Mouse (Mus musculus) bone marrow macrophage, adult 2 months (primary cell): ENCODE results near the gene Brd3. TPM values are rescaled to one million over a fixed set of nuclear protein-coding genes. Genes with fewer than 3 reads are reported as not detected.
A peak's percentile ranks its signal among the peaks of the same experiment; 100 is the strongest.

Experiments used
- H3K27ac ChIP-seq: 2 replicates; pipeline ENCODE4 v1.5.1; 2012; ENCODE audit warnings: low read depth, low read length; ENCODE audit not compliant: insufficient read depth
- H3K4me1 ChIP-seq: 2 replicates; pipeline ENCODE4 v1.6.1; 2012; ENCODE audit warnings: low read length; ENCODE audit not compliant: control insufficient read depth, insufficient read depth
- H3K4me3 ChIP-seq: 2 replicates; pipeline ENCODE4 v1.5.1; 2012; ENCODE audit warnings: mild to moderate bottlenecking, low read length, moderate library complexity; ENCODE audit not compliant: insufficient read depth
- CTCF ChIP-seq: IDR thresholded peaks from 2 replicates; pipeline ENCODE4 v1.5.1; 2012; ENCODE audit warnings: low read depth, mild to moderate bottlenecking, low read length, moderate library complexity
- POLR2A ChIP-seq: IDR thresholded peaks from 2 replicates; pipeline ENCODE4 v1.6.1; 2012; ENCODE audit warnings: mild to moderate bottlenecking, low read depth, low read length, borderline replicate concordance
- polyA plus RNA-seq: library from polyadenylated mRNA; stranded (reverse); fragments of >200 nt; gene quantifications from 2 replicates; pipeline ENCODE4 v1.2.4, GENCODE M21; 2012; ENCODE audit not compliant: missing spikeins, insufficient read depth, insufficient read length

Gene Brd3
- polyA plus RNA-seq, 1 experiment: 29.1 TPM

GRCm38 (mm10) chr2:27406928-27407327 is 100.5 kb downstream of the Brd3 start:
- H3K27ac ChIP-seq: no peak overlapping the region
- H3K4me1 ChIP-seq: peaks cover 38% of the 10 kb centered on the region
- no peak overlapping the region for H3K4me3 ChIP-seq
- TF ChIP-seq CTCF (no peak), POLR2A (no peak)

DNA sequence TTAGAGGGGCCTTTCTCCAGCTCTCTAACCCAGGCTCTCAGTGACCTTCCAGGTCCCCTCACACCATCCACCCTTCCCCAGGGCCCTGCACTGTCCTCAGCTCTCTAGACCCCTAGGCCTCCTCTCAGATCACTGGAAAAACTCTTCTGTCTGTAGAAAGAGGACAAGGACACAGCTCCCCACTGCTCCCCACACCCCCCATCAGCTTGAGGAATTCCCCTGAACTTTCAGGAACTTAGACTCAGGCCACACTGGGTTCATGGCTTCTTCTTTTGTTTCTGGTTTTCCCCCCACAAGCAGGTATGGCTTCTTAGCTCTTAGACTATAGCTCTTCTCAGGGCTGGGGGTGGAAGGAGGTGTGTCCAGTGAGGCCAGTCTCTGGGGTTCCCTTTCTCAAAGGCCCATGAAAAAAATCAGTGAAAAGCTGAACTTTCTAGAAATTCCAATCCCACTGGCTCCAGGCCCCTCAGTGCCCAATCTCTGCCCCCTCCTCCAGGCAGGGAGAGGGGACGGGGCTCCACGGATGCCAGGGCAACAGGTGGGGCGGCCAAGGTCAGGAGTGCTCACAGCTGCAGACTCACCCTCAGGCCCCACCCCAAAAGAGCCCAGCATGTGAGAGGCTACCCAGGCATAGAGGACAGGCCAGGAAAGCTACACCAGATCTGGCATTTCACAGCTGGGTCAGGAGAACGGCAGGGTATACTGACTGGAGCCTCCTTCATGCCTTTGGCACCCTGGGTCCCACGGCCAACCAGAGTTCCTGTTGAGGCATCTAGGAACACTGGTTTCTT is 102.2 kb downstream of the Brd3 start:
- Histone ChIP-seq H3K4me3 (no peak overlapping the region), H3K27ac (peak overlapping the region; percentile 59), H3K4me1 (peaks cover 35% of the 10 kb centered on the region)
- TF ChIP-seq POLR2A (no peak), CTCF (no peak)

DNA sequence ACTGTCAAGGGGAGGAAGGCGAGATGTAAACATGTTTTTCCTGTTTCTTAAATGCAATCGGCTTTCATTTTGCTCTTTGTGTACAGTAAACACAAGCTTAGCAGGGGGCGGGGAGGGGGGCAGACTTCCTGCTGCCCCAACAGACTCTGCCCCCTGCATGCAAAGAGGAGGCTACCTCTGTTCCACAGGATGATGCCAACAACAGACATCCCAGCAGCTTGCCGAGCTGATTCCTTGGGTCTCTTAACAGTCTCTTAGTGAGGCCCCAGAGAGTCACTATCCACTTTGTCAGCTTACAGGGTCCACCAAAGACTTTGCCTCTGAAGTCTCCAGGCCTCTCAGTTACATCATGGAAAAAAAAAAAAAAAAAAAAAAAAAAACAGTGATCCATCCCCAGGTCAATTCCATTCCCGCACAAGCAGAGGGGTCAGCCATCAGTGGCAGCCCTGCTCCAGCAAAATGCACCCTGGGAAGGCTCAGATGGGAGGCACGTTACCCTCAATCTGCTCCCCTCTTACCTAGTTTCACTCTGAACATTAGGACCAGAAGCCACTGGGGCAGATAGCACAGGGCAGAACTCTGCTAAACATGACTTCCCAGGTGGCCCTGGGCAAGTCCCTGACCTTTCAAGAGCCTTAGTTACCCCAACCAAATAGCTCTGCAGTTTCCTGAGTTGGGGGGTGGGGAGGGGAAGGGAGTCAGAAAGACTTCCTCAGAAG is 102.9 kb downstream of the Brd3 start:
- Histone ChIP-seq H3K4me3 (no peak overlapping the region), H3K4me1 (peaks cover 37% of the 10 kb centered on the region), H3K27ac (peak overlapping the region; percentile 59)
- TF ChIP-seq POLR2A: no peak
- TF ChIP-seq CTCF: no peak

GRCm38 (mm10) chr2:27401544-27401943 is 105.9 kb downstream of the Brd3 start:
- H3K27ac ChIP-seq: no peak overlapping the region
- TF ChIP-seq POLR2A (no peak), CTCF (no peak)
- peaks cover 37% of the 10 kb centered on the region for H3K4me1 ChIP-seq
- H3K4me3 ChIP-seq: no peak overlapping the region

GRCm38 (mm10) chr2:27400083-27400482 is 107.4 kb downstream of the Brd3 start:
- H3K4me3 ChIP-seq: no peak overlapping the region
- peaks cover 27% of the 10 kb centered on the region for H3K4me1 ChIP-seq
- no peak overlapping the region for H3K27ac ChIP-seq
- TF ChIP-seq POLR2A (no peak), CTCF (no peak)

DNA sequence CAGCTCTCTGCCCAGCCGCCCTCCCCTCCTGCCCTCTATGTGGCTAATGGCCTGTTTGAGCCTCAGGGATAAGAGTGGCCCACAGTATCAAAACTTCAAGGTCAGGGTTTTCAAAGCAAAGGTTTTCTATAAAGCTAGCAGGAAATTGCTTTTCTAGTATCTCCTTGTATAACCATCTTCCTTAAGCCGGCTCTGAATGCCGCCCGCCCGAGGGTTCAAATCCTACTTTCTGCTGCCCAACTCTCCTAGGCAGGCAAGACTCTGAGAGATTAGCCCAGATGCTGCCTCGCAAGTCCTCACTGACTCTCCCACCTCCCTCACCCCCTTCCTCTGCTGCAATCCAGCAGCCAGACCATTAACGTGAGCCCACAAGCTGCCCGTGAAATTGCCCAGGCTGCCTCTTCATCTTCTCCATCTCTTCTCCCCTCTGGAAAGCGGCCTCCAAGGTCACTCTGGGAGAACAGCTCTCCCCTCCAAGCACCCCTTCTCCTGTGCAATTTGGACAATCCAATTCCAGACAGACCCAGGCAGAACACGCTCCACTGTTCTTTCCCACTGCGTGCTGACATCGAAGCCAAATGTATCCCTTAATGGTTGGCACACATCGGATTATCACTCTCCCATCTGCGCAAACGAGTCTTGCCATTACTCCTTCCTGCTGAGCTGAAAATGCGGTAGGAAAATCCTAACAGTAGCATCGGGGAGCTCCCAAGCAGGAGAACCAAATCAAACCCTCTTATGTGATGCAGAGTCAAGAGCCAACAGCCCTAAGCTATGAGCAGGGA is 110.6 kb downstream of the Brd3 start:
- peaks cover 11% of the 10 kb centered on the region for H3K4me1 ChIP-seq
- TF ChIP-seq POLR2A: no peak
- no peak for TF ChIP-seq CTCF
- H3K27ac ChIP-seq: no peak overlapping the region
- no peak overlapping the region for H3K4me3 ChIP-seq

Other genes with a start within 250 kb of the Brd3 start
- gene Vav2, start 80.6 kb downstream of the Brd3 start, polyA plus RNA-seq: 13.4 and 16.3 TPM in 2 replicates
- 1.2 and 3.1 TPM in 2 replicates for gene Brd3os, start 65.3 kb downstream of the Brd3 start, polyA plus RNA-seq
- gene Wdr5, start 7.5 kb upstream of the Brd3 start, polyA plus RNA-seq: 22.0 and 25.4 TPM in 2 replicates
- gene Rxra, start 168.8 kb upstream of the Brd3 start, polyA plus RNA-seq: 35.8 and 39.7 TPM in 2 replicates